Mouse (Mus musculus) limb, embryonic 11.5 days (tissue): ENCODE measurements around the gene Pld2. TPM values are rescaled to one million over a fixed set of nuclear protein-coding genes. Genes with fewer than 3 reads are reported as not detected.

Source experiments
- ATAC-seq: fragments of 200-750 bp; cut with Nextera tagmentation; 2 replicates; pipeline ENCODE4 v1.8.0; 2017; ENCODE audit warnings: low read depth; ENCODE audit not compliant: insufficient number of reproducible peaks, low FRiP score, low TSS enrichment
- DNase-seq: peaks from one replicate; pipeline ENCODE4 v3.0.0-alpha.2; 2015; ENCODE audit warnings: low spot score
- H3K27ac ChIP-seq: fragments of 300-500 bp; sonication (generic); replicated peaks from 2 replicates; pipeline ENCODE4 v1.5.1; 2014; ENCODE audit warnings: low read depth, mild to moderate bottlenecking, low read length
- H3K27me3 ChIP-seq: fragments of 300-500 bp; sonication (generic); 2 replicates; pipeline ENCODE4 v1.6.1; 2014; ENCODE audit warnings: mild to moderate bottlenecking, low read length, mixed read lengths; ENCODE audit not compliant: control insufficient read depth, insufficient read depth
- H3K36me3 ChIP-seq: fragments of 300-500 bp; sonication (generic); 2 replicates; pipeline ENCODE4 v1.6.1; 2014; ENCODE audit warnings: mild to moderate bottlenecking, low read length, moderate library complexity, mixed read lengths; ENCODE audit not compliant: control insufficient read depth, insufficient read depth
- H3K4me1 ChIP-seq: fragments of 300-500 bp; sonication (generic); 2 replicates; pipeline ENCODE4 v1.6.1; 2014; ENCODE audit warnings: low read length, mixed read lengths; ENCODE audit not compliant: control insufficient read depth, insufficient read depth
- H3K4me2 ChIP-seq: fragments of 300-500 bp; sonication (generic); 2 replicates; pipeline ENCODE4 v1.6.1; 2014; ENCODE audit warnings: low read depth, mild to moderate bottlenecking, moderate library complexity; ENCODE audit not compliant: severe bottlenecking
- H3K4me3 ChIP-seq: fragments of 300-500 bp; sonication (generic); 2 replicates; pipeline ENCODE4 v1.5.1; 2014; ENCODE audit warnings: low read depth, low read length
- H3K9ac ChIP-seq: fragments of 300-500 bp; sonication (generic); 2 replicates; pipeline ENCODE4 v1.6.1; 2014; ENCODE audit warnings: mild to moderate bottlenecking, low read length
- H3K9me3 ChIP-seq: fragments of 300-500 bp; sonication (generic); 2 replicates; pipeline ENCODE4 v1.6.1; 2016; ENCODE audit warnings: low read length; ENCODE audit not compliant: control insufficient read depth
- WGBS: fragments of 180-500 bp; shearing (Covaris S2); extraction: QIAGEN DNeasy Blood & Tissue Kit; methylation state at CpG from one replicate; pipeline ENCODE4 v1.1.7; 2014; 5-methylcytosine and 5-hydroxymethylcytosine counted together
- polyA plus RNA-seq: library from polyadenylated mRNA; unstranded; fragments of >200 nt; fragmentation: Nextera tagmentation; extraction: Ambion mirVana; gene quantifications from 2 replicates; pipeline ENCODE4 v1.2.1, GENCODE M21; 2014

Gene Pld2
- polyA plus RNA-seq, 1 experiment from 2014 or later = 3.9 TPM

DNA sequence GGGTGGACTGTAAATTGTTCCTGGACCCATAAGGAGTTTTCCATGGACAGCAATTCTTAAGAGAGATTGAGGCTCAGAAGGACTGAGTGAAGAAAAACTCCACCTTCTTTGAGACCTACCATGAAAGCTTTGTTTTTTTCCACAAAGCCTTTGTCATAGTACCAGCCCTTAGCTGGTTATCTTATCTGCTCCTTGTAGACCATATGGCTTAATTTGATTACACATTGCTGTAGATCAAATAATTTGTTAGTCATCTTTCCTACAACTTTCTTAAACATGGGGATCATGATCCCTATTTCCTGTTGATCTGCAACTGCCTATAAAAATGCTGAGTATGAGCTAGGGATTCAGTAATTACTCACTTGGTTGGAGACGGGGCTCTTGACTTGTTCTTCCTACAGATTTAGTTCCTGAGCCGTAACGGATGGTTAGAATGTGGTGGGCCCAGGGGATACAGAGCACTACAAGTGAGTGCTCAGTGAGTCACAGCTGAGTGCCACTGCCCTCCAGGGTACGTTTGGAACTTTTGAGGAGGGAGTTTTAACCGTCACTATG is 32.6 kb downstream of the Pld2 start:
- no peak for DNase-seq
- 70% methylated on average over 5 of the region's 5 CpGs for WGBS
- Histone ChIP-seq H3K9me3 (no peaks in the 10 kb centered on the region), H3K4me3 (no peak overlapping the region), H3K9ac (no peak overlapping the region), H3K36me3 (peaks cover 2% of the 10 kb centered on the region; the same call in 1 of the 2 replicates), H3K4me2 (no peak overlapping the region), H3K4me1 (0 out of 2 replicates have a peak, but pooled peaks cover 2% of the 10 kb centered on the region), H3K27ac (no peak overlapping the region), H3K27me3 (no peaks in the 10 kb centered on the region)
- no peak for ATAC-seq

DNA sequence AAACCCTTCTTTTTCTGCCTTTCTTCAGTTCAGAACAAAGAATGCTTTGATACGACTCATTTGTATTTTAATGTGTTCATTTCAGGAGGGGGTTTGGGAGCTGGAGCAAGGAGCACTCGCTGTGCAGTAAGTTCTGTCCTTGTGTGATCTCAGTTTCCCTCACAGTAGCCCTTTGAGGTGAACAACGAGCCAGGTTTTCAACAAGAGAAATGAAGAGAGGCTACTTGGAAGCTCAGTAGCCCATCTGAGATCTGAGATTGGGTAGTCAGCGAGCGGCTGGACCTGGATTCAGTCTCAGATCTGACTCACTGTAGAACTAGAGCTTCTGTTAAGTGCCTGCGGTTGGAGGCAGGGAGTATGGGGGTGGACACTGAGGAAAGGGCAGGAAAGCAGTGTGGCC is 34.0 kb downstream of the Pld2 start:
- H3K9me3 ChIP-seq = no peaks in the 10 kb centered on the region
- no peak overlapping the region for H3K4me3 ChIP-seq
- H3K9ac ChIP-seq = no peak overlapping the region
- ATAC-seq (no peak), DNase-seq (no peak)
- H3K27me3 ChIP-seq = no peaks in the 10 kb centered on the region
- H3K4me2 ChIP-seq = no peak overlapping the region
- no peak overlapping the region for H3K27ac ChIP-seq
- H3K36me3 ChIP-seq = no peaks in the 10 kb centered on the region
- 89% methylated on average over 6 of the region's 6 CpGs for WGBS
- 0 out of 2 replicates have a peak, but pooled peaks cover 2% of the 10 kb centered on the region for H3K4me1 ChIP-seq

DNA sequence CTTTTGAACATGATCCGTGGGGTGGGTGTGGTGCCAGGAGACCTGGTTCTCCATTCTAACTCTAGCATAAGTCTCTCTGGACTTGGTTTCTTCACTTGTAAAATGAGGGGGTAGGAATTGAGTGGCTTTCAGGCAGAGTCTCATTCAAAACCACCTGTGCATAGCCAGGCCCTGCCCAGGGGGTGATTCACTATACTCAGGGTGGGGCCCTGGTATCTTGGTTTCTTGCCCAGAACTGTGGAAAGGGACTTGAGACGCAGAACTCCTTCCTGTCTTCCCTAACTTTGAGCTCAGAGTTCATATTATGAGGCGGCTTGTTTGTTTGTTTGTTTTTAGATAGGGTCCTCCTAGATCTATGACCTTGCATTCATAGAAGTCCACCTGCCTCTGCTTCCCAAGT is 37.3 kb downstream of the Pld2 start:
- Histone ChIP-seq H3K4me1 (0 out of 2 replicates have a peak, but pooled peaks cover 2% of the 10 kb centered on the region), H3K27ac (no peak overlapping the region), H3K9me3 (no peaks in the 10 kb centered on the region), H3K9ac (no peak overlapping the region), H3K4me2 (no peak overlapping the region), H3K27me3 (no peaks in the 10 kb centered on the region), H3K36me3 (no peaks in the 10 kb centered on the region), H3K4me3 (no peak overlapping the region)
- 89% methylated on average over 3 of the region's 3 CpGs for WGBS
- DNase-seq (no peak), ATAC-seq (no peak)

DNA sequence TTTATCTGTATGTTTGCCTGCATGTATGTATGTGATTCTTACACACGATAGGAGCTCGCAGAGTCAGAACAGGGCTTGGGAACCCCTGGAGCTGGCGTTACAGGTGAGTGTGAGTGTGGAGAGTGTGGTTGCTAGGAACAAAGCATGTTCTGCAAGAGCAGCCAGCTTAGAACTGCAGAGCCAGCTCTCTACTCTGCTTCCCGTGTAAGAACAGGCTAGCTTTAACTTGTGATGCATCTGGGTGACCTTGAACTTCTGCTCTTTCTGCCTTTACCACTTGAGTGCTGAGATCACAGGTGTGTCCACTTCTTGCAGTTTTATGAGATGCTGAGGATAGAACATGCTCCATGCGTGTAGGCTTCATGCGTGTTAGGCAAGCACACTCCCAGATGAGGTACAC is 39.1 kb downstream of the Pld2 start:
- ATAC-seq (no peak), DNase-seq (no peak)
- Histone ChIP-seq H3K4me3 (no peak overlapping the region), H3K4me2 (no peak overlapping the region), H3K4me1 (0 out of 2 replicates have a peak, but pooled peaks cover 2% of the 10 kb centered on the region), H3K27me3 (no peaks in the 10 kb centered on the region), H3K36me3 (no peaks in the 10 kb centered on the region), H3K9ac (no peak overlapping the region), H3K27ac (no peak overlapping the region), H3K9me3 (no peaks in the 10 kb centered on the region)
- WGBS = 91% methylated on average over 6 of the region's 6 CpGs

DNA sequence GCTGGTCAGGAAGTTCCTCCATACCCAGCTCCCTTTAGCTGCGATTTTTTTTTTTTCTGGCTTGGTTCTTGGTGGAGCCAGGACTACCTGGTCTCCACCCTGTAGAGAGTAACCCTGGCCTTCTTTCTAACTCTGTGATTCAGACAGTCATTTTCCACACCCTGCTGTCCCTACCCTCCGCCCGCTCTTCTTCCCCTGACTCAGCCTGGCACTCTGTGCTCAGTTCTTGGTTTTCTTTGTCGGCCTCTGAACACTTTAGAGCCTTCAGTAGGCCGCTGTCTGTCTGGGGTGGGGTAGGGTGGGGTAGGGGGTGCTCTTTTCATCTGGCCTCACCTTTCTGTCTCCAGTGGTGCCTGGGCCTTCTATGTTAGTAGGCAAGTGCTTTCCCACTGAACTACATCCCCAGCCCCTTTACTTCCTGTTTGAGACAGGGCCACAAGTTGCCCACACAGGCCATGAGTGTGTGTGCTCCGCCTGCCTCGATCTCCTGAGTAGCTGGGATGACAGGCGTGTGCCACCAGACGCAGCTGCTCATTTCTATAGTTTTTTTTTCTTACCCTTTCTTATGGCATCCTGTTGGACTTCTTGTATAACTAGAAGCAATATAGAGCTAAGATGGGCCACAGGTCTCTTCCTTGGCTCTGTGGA is 40.0 kb downstream of the Pld2 start:
- WGBS = 83% methylated on average over 9 of the region's 9 CpGs
- H3K4me1 ChIP-seq = peaks cover 3% of the 10 kb centered on the region
- H3K9me3 ChIP-seq = no peaks in the 10 kb centered on the region
- no peaks in the 10 kb centered on the region for H3K27me3 ChIP-seq
- DNase-seq = no peak
- no peak for ATAC-seq
- H3K36me3 ChIP-seq = no peaks in the 10 kb centered on the region
- H3K27ac ChIP-seq = no peak overlapping the region
- H3K4me2 ChIP-seq = no peak overlapping the region
- H3K4me3 ChIP-seq = no peak overlapping the region
- no peak overlapping the region for H3K9ac ChIP-seq

DNA sequence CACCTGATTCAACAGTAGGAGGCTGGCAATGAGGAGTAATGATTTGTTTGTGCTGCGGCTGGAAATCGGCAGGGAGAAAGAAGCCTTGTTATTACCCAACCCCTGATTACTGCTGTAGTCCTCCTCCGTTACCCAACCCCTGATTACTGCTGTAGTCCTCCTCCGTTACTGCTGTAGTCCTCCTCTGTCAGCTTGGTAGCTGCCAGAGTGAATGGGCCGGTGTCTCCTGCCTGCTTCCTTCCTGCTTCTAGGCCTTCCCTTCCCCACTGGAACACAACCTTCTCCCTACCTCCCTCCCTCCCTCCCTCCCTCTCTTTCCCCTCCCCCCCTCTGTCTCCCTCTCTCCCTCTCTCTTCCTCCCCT is 40.5 kb downstream of the Pld2 start:
- Histone ChIP-seq H3K4me2 (no peak overlapping the region), H3K4me3 (no peak overlapping the region), H3K36me3 (no peaks in the 10 kb centered on the region), H3K9ac (no peak overlapping the region), H3K4me1 (peaks cover 8% of the 10 kb centered on the region), H3K27me3 (no peaks in the 10 kb centered on the region), H3K27ac (no peak overlapping the region), H3K9me3 (no peaks in the 10 kb centered on the region)
- 57% methylated on average over 5 of the region's 5 CpGs for WGBS
- ATAC-seq = no peak
- no peak for DNase-seq

DNA sequence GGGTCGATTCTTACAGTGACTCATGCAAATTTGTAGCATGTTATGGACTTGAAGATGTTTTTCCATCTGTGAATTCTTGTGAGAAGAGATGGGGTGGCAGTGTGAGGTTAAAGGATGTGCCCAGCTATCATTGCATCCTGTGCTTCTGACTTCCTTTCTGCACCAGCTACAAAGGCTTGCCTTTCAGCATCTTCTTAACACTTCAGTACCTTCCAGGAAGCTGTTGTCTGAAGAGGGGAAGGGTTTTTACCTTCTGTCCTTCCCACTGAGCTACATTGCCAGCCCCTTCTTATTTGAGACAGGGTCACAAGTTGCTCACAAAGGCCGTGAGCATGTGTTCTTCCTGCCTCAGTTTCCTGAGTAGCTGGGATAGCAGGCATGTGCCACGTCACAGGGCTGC is 41.1 kb downstream of the Pld2 start:
- Histone ChIP-seq H3K4me3 (no peak overlapping the region), H3K4me1 (peaks cover 10% of the 10 kb centered on the region), H3K4me2 (no peak overlapping the region), H3K27ac (no peak overlapping the region), H3K27me3 (no peaks in the 10 kb centered on the region), H3K36me3 (no peaks in the 10 kb centered on the region), H3K9me3 (no peaks in the 10 kb centered on the region), H3K9ac (no peak overlapping the region)
- no peak for DNase-seq
- 77% methylated on average over 3 of the region's 3 CpGs for WGBS
- no peak for ATAC-seq

DNA sequence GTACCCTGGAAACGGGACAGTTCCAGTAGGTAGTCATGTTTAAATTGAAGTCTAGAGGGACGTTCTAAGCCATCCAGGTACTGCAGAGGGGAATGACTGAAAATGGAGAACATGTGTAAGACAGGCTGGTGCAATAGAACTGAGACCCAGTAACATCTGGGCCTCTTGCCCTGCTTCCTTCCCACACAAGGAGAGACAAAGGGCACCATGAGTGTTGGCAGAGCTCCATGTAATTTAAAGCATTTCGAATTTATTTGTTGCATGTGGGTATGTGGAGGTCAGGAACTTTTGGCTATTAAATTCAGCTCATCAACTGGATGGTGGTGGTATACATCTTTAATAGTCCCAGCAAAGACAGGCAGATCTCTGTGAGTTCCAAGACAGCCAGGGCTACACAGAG is 42.3 kb downstream of the Pld2 start:
- Histone ChIP-seq H3K4me2 (no peak overlapping the region), H3K36me3 (no peaks in the 10 kb centered on the region), H3K9me3 (no peaks in the 10 kb centered on the region), H3K27ac (no peak overlapping the region), H3K27me3 (no peaks in the 10 kb centered on the region), H3K4me1 (peaks cover 9% of the 10 kb centered on the region), H3K9ac (no peak overlapping the region), H3K4me3 (no peak overlapping the region)
- 60% methylated on average over 3 of the region's 3 CpGs for WGBS
- no peak for DNase-seq
- ATAC-seq = no peak
